Mouse (Mus musculus) intestine, embryonic 14.5 days (tissue): Measurements from ENCODE around the gene Zc3h14. TPM values are rescaled to one million over a fixed set of nuclear protein-coding genes. Genes with fewer than 3 reads are reported as not detected.

Source experiments
- polyA plus RNA-seq: library from polyadenylated mRNA; unstranded; fragments of >200 nt; fragmentation: Nextera tagmentation; extraction: Ambion mirVana; gene quantifications from 2 replicates; pipeline ENCODE4 v1.2.1, GENCODE M21; 2014

The Zc3h14 gene
- polyA plus RNA-seq, 1 experiment from 2014 or later = 115 TPM

Other genes starting within 250 kb of the Zc3h14 start
- gene Kcnk10, start 168.7 kb upstream of the Zc3h14 start, polyA plus RNA-seq = 1.5 and 2.0 TPM in 2 replicates
- gene Spata7, start 118.8 kb upstream of the Zc3h14 start, polyA plus RNA-seq = 12.9 and 16.0 TPM in 2 replicates
- 10.7 and 11.3 TPM in 2 replicates for gene Ptpn21, start 9.6 kb upstream of the Zc3h14 start, polyA plus RNA-seq
- gene Eml5, start 154.5 kb downstream of the Zc3h14 start, polyA plus RNA-seq = 12.5 and 15.7 TPM in 2 replicates
- gene Ttc8, start 173.6 kb downstream of the Zc3h14 start, polyA plus RNA-seq = 24.9 and 28.0 TPM in 2 replicates